Mouse (Mus musculus): ENCODE results near the gene Zer1.

Zer1 gene

DNA sequence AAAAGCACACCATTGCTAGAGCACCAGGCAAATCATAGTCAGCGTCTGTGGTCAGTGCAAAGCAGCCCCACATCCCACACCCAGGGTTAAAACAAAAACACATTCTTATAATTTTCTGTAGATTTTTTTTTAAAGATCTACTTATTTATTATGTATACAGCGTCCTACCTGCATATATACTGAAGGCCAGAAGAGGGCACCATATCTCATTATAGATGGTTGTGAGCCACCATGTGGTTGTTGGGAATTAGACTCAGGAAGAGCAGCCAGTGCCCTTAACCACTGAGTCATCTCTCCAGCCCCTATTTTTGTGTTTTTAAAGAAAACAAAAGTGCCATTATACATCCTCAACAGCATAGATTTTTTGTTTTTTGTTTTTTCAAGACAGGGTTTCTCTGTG, 4.4 kb upstream of the Zer1 start:
- DNase-seq (ENCODE audit: low read depth, low spot score) = peak; percentile 71

DNA sequence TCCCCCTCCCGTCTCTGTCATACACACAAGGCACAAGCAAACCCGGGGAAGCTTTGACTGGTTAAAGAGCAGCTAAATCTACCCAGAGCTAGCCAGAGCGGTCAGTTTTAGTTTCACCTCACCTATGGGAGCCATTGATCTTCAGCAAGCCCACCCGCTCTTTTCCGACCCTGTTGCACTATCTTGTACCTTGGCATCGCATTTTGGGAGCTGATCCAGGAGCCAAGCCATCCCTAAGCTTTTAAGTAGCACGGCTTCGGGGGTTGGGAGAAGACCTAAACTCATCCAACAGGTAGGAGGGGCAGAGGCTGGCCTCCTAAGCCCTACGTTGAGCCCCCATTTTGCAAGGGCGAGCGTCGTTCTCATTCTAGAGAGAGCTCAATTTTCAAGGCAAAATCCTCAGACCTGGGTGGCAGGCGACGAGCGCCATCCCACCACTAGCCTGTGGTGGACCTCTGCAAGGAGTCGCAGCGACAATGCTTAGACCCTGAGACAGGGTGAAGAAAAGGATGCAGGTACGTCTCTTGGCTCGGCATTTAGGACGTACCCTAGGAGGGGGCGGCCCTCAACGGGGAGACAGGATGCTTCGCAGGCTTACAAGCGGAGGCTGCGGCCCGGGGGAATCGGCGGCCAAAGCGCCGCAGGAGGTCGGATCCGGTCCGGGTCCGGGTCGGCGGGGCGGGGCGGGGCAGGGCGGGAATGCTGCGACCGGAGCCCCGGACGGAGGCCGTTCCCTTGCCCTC, 485 bp downstream of the Zer1 start:
- no peak for DNase-seq (ENCODE audit: low read depth, low spot score)

DNA sequence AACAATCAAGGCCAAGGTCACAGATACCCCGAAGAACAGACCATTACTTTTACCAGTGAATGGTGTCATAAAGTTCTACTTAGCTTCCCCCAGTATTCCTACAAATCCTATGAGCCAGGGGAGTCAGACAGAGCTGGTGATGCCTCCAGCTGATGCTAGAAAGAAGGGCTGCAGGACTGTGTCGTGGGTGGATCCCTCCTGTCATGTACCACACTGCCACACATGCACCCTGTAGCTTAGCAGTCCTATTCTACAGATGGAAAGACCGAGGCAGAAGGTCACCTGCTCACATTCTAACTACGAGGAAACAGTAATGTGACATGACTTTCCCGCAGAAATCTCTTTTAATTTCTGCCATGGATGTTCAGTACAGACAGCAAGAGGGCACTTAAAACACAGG, 1.6 kb downstream of the Zer1 start:
- DNase-seq (ENCODE audit: low read depth, low spot score) = no peak

DNA sequence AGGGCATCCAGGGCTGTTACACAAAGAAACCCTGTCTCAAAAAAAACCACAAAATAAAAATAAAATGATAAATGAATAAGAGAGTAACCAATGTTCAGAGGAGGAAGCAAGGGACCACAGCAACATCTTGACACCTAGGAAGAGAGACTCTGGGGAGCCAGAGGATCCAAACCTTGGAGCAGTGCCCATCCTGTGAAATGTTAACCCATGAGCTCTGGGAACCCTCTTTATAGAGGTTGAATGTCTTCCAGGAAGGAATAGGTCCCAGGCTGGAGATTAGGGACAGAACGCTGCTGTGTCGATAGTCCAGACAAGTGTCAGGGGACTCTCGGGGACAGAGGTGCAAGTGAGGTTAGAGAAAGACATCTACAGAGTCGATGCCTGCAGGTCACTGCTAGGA, 4.1 kb downstream of the Zer1 start:
- no peak for DNase-seq (ENCODE audit: low read depth, low spot score)

DNA sequence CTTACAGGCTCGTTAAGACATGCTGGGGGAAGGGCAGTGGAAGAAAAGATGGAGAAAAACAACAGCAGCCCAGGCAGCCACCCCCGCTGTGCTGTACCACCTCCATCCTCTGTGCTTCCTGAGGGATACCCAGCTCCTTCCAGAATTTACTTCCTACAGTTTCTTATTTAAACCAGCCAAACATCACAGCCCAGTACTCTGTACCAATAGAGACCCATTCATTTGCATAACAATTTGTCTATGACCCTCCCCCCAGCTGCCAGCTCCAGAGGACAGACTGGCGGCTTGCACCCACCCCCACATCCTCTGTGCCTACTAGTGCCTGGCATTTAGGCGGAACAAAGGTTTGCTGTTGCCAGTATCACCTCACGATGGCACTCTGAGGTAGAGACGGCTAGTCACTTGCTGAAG, 4.7 kb downstream of the Zer1 start:
- peak; percentile 58 for DNase-seq (ENCODE audit: low read depth, low spot score)

DNA sequence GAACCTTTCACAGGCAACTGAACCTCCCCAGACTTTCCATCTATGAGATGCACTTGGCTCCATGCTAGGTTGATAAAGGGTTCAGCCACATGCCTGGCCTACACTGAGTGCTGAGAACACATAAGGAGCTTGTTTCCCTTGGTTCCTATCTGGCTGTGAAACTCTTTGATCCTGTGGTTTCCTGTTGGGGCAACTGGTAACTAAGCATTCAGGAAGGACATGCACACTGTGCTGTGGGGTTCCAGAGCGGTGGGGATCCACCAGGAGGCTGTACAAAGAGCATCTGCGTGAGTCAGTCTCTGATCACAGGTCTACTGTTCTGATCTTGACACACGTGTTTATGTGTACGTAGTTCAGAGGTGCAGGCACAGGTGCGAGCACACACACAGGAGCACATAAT, 11.8 kb downstream of the Zer1 start:
- DNase-seq (ENCODE audit: low read depth, low spot score) = no peak

DNA sequence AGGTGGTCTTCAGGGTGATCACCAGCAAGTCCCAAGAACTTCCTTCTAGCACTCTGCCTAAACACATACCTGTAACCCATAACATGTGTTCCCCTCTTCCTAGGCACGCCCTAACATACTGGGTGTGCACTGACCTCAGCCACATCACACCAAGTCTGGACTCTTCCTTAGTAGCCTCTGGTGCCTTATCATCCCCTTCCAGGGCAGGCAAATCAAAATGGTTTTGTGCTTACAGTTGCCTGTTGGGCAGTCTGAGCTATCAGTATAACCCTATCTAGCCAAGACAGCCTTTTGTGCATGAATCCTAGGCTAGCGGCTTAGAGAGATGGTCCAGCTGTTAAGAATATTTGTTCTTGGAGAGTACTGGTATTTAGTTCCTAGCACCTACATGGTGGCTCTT, 12.9 kb downstream of the Zer1 start:
- DNase-seq (ENCODE audit: low read depth, low spot score) = no peak

DNA sequence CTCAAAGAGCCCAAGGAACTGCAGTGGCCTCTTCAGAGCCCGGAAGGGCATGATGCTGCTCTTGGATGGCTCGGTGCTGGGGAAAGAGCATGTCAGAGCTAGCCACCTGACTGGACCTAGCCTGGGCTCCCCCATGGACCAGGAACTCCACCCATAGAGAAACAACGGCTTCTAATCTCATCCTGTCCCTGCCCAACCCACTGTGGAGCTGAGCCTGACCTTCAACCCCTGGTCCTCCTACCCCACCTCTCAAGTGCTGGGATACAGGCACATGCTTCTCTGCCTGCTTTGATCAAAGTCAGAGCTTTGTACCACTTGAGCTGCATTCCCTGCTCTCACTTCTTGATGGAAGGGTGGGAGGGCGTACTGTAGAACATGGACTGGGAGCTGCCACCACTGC, 16.1 kb downstream of the Zer1 start:
- DNase-seq (ENCODE audit: low read depth, low spot score) = no peak

DNA sequence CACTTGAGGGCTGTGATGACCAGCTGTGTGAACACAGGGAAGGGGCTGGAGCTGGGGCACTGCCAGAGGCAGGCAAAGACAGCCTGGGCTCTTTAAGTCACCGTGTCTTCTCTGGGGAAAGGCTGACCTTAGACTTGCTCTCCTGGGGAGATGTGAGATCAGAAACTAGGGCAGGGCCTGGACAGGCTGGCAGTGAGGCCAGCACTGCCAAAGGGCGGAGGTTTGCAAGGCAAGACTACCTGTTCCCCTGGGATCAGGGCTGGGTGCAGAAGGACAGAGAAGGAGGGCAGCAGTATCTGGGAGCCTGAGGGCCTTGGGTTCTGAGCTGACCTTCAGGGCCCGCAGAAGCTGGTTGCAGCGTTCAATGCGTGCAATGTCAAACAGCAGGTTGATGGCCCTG, 16.7 kb downstream of the Zer1 start:
- no peak for DNase-seq (ENCODE audit: low read depth, low spot score)

DNA sequence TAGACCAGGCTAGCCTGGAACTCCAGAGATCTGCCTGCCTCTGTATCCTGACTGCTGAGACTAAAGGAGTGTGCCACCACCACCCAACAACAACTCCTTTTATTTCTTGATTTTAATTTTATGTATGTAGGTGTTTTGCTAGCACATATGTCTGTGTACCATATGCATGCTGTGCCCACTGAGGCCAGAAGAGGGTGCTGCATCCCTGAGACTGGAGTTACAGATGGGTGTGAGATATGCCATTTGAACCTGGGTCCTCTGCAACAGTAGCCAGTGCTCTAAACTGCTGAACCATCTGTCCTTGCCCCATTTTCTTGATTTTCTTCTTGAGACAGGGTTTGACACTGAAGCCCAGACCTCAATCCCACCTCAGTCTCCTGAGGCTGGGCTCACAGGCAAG, 18.0 kb downstream of the Zer1 start:
- DNase-seq (ENCODE audit: low read depth, low spot score) = peak; percentile 80

DNA sequence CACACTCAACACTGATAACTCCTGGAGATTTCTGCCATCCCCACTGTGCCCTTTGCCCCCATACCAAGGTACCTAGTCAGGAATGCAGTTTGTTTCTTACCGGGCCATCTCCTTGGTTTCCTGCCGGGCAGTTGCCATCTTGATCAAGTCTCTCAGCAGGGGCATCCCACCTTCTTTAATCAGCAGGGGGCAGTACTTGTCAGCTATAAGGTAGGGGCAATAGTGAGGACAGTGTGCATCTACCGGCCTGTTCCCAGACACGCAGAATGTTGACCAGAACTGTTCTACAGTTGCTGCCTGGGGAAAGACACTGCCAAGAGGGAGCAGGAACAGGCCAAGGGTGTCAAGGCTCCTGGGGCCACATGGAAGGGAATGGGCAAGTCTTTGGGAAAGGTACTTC, 24.2 kb downstream of the Zer1 start:
- no peak for DNase-seq (ENCODE audit: low read depth, low spot score)

DNA sequence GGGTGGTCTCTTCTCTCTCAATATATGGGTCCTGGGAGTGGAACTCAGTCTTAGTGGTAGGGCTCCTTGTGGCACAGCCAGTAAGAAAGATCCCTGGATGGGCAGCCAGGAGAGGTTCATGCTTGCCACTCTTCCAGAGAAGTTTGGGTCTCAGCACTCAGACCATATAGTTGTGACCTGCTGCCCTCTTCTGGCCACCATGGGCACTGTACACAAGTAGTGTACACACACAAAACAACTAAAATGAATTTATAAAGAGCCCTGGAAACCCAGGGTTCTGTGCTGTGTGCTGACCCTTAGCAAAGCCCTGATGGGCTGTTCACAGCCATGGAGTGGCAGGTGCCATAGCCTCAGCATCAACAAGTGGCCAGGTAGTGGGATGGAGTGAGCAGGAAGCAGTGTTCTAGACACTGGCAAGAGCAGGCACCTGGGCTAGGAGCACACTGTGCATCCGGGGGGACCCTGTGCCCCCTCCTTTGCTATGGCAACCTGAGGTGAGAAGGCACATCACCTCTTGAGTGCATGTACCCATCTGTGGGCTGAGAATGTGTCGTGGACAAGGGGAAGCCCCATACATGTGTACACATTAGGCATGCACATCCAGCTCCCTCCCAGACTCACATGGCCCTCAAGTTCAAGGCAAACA, 28.4 kb downstream of the Zer1 start:
- DNase-seq (ENCODE audit: low read depth, low spot score) = peak; percentile 75

DNA sequence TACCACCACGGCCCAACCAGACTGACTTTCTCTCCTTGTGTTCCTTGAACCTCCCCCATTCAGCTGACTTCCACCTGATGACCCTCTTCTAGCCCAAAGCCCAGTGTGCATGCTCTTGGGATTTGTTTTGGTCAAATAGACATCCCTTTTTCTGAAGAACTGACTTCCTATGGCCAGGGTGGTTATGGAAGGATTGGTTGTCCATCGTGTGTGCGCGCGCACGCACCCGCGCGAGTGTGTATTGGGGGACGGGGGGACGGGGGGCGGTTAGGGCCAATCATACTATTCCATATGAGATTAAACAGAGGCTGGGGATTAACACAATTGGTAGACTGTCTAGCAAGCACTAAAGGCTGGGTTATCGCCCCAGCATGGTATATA, 30.2 kb downstream of the Zer1 start:
- peak; percentile 49 for DNase-seq (ENCODE audit: low read depth, low spot score)

DNA sequence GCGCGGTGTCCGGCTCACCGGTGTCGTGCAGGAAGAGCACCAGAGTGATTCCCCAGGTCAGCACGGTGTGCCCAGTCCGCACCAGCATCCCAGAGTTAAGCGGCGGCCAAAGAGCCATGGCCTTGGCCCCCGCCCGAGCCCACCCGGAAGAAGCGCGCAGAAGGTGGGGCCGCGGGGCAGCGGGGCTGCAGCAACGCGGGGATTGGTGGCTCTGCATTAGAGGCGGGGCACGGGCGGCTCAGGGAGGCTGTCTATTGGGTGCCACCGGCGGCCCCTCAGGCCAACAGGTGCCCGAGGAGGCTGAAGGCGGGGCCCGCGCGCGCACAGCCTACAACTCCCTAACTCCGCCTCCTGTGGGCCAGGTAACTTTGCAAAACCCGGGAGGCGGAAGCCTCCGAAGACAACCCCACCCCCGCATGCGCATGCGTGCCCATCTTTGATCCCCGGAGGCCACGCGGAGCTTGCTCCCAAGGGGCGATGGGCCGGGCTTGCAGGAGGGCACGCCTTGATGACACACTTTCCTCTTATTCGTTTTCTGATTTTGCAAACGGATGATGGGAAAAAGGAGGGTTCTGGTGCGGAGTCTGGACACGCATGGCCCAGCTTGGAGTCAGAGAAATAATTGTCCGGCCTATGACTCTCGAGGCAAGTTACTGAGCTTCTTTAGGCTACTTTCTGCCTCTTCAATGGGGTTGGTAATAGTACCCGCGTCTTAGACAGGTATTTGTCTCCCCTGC, 30.7 kb downstream of the Zer1 start, which contains the start of gene Zdhhc12:
TSS of gene Zdhhc12 (minus strand) at position 178 of the 737 bp plus-strand sequence.
- peak; percentile 100 for DNase-seq (ENCODE audit: low read depth, low spot score)

DNA sequence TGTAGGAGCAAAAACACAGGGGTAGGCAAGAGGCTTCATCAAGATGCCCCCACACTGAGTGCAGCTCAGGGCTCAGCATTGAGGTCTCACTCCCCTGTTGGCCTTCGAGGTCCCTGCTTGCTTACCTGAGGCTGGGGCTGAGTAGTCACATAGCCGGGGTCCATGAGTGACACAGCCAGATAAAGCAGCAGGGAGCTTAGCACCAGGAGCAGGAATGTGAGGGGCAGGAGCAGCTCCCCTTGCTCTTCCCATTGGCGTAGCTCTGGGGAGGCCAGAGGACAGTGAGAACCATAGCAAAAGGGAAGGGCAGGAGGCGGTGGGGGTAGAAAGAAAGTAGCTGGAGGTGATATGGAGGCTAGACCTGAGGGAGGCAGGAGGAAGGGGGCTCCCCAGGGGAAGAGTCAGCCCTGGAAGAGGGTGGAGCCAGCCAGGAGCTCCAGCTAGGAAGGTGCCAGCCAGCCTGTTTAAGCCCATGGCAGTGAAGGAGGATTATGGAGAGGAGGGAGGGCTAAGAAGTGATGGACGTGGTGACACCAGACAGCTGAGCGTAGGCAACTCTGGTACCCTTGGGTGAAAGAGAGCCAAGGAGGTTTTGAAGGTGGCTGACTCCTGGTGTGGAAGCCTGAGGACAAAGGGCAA, 32.0 kb downstream of the Zer1 start:
- no peak for DNase-seq (ENCODE audit: low read depth, low spot score)

DNA sequence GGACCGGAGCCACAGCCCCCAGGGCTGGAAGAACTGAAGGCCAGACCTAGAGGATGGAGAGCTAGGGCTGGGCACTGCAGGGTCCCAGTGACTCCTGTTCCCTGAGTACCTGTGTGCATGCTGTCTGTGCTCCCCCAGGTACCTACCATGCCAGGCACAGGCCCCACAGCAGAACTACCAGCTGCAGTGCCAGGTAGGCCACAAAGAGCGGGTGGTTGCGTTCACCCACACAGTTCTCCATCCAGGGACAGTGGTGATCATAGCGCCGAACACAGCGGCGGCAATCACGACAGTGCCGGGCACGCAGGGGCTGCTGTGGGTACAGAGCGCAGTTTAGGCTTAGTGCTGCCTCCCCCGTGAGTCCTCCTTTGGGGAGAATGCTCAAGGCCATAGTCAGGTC, 32.9 kb downstream of the Zer1 start:
- no peak for DNase-seq (ENCODE audit: low read depth, low spot score)

DNA sequence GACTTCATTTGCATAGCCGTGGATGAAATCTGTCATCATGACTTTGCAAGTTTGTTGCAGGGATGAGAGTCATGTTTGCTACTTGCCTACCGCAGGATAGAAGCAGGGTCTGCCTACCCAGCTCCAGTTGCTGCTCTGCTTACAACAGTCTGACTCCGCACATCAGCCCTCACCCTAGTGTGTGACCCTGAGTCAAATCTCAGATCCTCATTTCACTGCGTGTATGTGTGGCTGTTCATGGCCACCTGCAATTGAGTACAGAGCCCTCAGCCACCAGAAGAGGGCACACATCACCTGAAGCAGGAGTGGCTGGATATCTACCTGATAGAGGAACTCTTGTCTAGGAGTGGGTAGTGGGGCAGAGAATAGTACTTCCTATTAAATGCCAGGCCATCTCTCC, 37.1 kb downstream of the Zer1 start:
- peak; percentile 56 for DNase-seq (ENCODE audit: low read depth, low spot score)

DNA sequence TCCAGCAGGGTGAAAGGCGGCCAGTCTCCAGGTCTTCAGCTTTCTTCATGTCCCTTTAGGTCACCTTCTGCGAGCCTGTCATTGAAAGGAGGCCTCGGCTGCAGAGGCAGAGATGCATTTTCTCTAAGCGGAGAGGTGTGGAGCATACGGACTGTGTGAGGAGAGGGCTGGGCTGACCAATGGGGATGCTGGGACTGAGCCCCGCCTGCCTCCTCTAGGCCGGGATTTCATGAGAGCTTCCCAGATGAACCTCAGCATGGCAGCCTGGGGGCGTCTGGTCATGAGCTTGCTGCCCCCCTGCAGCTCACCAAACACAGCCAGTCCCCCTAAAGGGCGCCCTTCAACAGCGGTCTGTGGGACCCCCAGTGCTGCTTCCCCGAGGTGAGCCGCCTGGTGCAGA, 39.8 kb downstream of the Zer1 start:
- DNase-seq (ENCODE audit: low read depth, low spot score) = peak; percentile 63

DNA sequence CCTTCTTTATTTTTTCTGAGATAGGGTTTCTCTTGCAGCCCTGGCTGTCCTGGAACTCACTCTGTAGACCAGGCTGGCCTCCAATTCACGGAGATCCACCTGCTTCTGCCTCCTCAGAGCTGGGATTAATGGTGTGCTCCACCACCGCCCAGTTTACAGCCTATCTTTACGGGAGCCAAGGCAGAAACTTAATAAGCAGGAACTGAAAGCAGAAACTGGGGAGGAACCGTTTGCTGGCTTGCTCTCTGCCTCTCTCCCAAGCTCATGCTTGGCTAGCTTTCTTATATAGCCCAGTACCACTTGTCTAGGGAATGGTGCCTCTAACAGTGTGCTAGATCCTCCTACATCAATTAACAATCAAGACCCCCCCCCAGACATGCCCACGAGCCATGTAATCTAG, 40.3 kb downstream of the Zer1 start:
- no peak for DNase-seq (ENCODE audit: low read depth, low spot score)

DNA sequence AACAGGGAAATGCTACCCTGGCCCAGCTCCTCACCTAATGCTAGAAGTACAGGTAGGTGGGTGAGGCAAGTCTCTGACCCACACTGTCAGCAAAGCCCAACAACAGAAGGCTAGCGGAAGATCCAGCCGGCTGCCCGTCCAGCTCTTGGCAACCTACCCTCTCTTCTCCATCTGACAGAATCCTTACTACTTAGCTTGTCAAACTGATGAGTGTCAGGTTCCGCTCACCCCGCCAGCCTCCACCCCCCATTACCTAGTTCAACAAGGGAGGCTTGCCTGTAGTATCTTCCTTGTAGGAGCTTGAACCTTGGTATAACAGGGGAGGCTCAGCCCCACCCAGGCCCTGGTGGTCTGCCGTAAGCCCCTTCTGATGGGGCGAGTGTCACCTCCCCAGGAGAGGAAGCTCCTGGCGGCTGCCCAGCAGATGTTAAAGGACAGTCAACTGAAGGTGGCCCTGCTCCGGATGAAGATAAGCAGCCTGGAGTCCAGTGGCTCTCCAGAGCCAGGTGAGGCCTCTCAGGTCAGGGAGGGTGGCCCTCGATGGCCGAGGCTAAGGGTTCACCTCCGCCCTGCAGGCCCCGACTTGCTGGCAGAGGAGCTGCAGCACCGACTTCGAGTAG, 44.1 kb downstream of the Zer1 start:
- no peak for DNase-seq (ENCODE audit: low read depth, low spot score)

DNA sequence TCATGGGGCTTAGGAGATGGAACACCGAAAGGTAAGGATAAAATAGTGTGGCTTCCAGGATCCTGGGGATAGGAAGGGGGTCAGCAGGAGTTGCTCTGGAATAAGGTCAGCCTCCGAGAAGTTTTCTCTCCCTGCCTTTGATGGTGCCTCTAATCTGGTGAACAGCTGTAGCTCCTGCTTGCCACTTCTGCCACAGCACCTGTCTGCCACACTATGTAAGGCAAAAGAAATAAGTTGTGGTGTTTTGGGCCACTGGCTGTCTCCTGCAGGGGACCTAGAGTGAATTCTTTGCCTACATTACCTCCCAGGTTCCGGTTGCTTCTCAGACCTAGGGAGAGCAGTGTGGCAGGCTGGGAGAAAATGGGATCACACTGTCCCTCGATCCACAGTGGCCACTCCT, 45.6 kb downstream of the Zer1 start:
- DNase-seq (ENCODE audit: low read depth, low spot score) = no peak

DNA sequence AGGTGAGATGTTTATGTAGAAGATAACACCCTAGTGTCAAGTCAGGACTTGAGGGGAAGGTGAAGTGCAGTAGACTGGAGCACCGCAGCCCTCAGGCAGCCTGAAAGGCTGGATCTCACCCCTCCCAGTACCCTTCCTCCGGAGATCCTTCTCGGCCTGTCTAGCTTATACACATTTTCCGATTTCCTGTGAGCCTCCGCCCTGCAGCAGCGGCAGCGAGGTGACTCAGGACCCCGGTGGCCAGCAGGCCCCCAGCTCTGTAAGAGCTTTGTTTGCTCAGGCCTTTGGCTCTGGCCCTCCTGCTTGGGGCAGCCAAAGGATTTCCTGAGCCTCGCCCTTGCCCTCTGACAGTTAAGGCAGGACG, 46.1 kb downstream of the Zer1 start:
- DNase-seq (ENCODE audit: low read depth, low spot score) = no peak

Data from ZHBTc4 (cell line).